Mouse (Mus musculus): ENCODE measurements around the gene Ndufaf2. TPM values are rescaled to one million over a fixed set of nuclear protein-coding genes. Genes with fewer than 3 reads are reported as not detected.

The Ndufaf2 gene
- total RNA-seq, 1 experiment: 41.1 TPM

GRCm38 (mm10) chr13:108117654-108118053, 40.8 kb downstream of the Ndufaf2 start:
- TF ChIP-seq CHD2 (IDR thresholded peaks at IDR 0.05; ENCODE audit: low read depth, low read length) (no peak), HCFC1 (IDR thresholded peaks at IDR 0.05; ENCODE audit: borderline replicate concordance, insufficient read depth, low read length) (no peak), MAFK (IDR thresholded peaks at IDR 0.05; ENCODE audit: insufficient read depth, low read depth, low read length) (no peak), ZC3H11A (IDR thresholded peaks at IDR 0.05; ENCODE audit: borderline replicate concordance, low read depth, low read length) (no peak), ZNF384 (IDR thresholded peaks at IDR 0.05; ENCODE audit: low read depth, low read length) (no peak)
- Histone ChIP-seq H3K4me3 (ENCODE audit: insufficient read depth in 1 of 2, low read depth in 1 of 2, low read length in 2 of 2, poor library complexity in 1 of 2, severe bottlenecking in 1 of 2) (no peak overlapping the region), H3K4me1 (ENCODE audit: control insufficient read depth in 2 of 2, insufficient read depth in 2 of 2, low read length in 2 of 2, poor library complexity in 1 of 2) (0 out of 4 replicates have a peak, but pooled peaks cover 0 to 4% of the 10 kb centered on the region in 2 experiments), H3K9ac (ENCODE audit: insufficient read depth, low read depth, low read length, poor library complexity, severe bottlenecking) (no peak overlapping the region), H3K36me3 (ENCODE audit: control insufficient read depth, insufficient read depth, low read length, poor library complexity, severe bottlenecking) (0 out of 2 replicates have a peak, but pooled peaks cover 3% of the 10 kb centered on the region), H3K9me3 (ENCODE audit: control insufficient read depth, insufficient read depth, low read depth, low read length) (no peaks in the 10 kb centered on the region), H3K27ac (ENCODE audit: insufficient read depth, low read depth, low read length, poor library complexity, severe bottlenecking) (no peak overlapping the region)
- in situ Hi-C loops (cut with MboI; ENCODE audit: low sequenced_read_pairs in 2 of 2, unreplicated experiment in 2 of 2): no loop called here
- DNase-seq (ENCODE audit: low read depth, low spot score): no peak

GRCm38 (mm10) chr13:108114257-108114656, 44.2 kb downstream of the Ndufaf2 start:
- Histone ChIP-seq H3K4me1 (ENCODE audit: control insufficient read depth in 2 of 2, insufficient read depth in 2 of 2, low read length in 2 of 2, poor library complexity in 1 of 2) (0 out of 4 replicates have a peak, but pooled peaks cover 0 to 2% of the 10 kb centered on the region in 2 experiments), H3K27ac (ENCODE audit: insufficient read depth, low read depth, low read length, poor library complexity, severe bottlenecking) (no peak overlapping the region), H3K9me3 (ENCODE audit: control insufficient read depth, insufficient read depth, low read depth, low read length) (no peaks in the 10 kb centered on the region), H3K4me3 (ENCODE audit: insufficient read depth in 1 of 2, low read depth in 1 of 2, low read length in 2 of 2, poor library complexity in 1 of 2, severe bottlenecking in 1 of 2) (no peak overlapping the region), H3K36me3 (ENCODE audit: control insufficient read depth, insufficient read depth, low read length, poor library complexity, severe bottlenecking) (0 out of 2 replicates have a peak, but pooled peaks cover 3% of the 10 kb centered on the region), H3K9ac (ENCODE audit: insufficient read depth, low read depth, low read length, poor library complexity, severe bottlenecking) (no peak overlapping the region)
- in situ Hi-C loops (cut with MboI; ENCODE audit: low sequenced_read_pairs in 2 of 2, unreplicated experiment in 2 of 2): no loop called here
- no peak for DNase-seq (ENCODE audit: low read depth, low spot score)
- TF ChIP-seq MAFK (IDR thresholded peaks at IDR 0.05; ENCODE audit: insufficient read depth, low read depth, low read length): no peak
- no peak for TF ChIP-seq ZC3H11A (IDR thresholded peaks at IDR 0.05; ENCODE audit: borderline replicate concordance, low read depth, low read length)
- TF ChIP-seq HCFC1 (IDR thresholded peaks at IDR 0.05; ENCODE audit: borderline replicate concordance, insufficient read depth, low read length): no peak
- TF ChIP-seq CHD2 (IDR thresholded peaks at IDR 0.05; ENCODE audit: low read depth, low read length): no peak
- no peak for TF ChIP-seq ZNF384 (IDR thresholded peaks at IDR 0.05; ENCODE audit: low read depth, low read length)

DNA sequence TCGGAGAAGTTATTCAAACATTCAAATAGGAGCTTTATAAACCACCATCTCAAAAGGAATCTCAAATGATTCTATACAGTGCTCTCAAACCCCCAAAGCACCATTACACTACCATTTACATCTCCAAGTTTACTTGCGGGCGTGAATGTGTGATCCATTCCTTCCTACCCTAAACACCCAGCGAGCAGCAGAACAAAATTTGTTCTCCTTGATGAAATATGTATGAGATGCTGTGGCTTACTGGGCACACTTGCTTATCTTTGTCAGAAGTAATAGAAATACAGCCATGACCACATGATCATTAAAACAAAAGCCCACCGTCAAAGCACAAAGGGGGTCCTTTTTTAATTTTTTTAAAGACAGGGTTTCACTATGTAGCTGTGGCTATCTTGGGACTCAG, 44.9 kb downstream of the Ndufaf2 start:
- TF ChIP-seq ZC3H11A (IDR thresholded peaks at IDR 0.05; ENCODE audit: borderline replicate concordance, low read depth, low read length) (no peak), MAFK (IDR thresholded peaks at IDR 0.05; ENCODE audit: insufficient read depth, low read depth, low read length) (no peak), CHD2 (IDR thresholded peaks at IDR 0.05; ENCODE audit: low read depth, low read length) (no peak), ZNF384 (IDR thresholded peaks at IDR 0.05; ENCODE audit: low read depth, low read length) (no peak), HCFC1 (IDR thresholded peaks at IDR 0.05; ENCODE audit: borderline replicate concordance, insufficient read depth, low read length) (no peak)
- in situ Hi-C loops (cut with MboI; ENCODE audit: low sequenced_read_pairs in 2 of 2, unreplicated experiment in 2 of 2): no loop called here
- no peak for DNase-seq (ENCODE audit: low read depth, low spot score)

DNA sequence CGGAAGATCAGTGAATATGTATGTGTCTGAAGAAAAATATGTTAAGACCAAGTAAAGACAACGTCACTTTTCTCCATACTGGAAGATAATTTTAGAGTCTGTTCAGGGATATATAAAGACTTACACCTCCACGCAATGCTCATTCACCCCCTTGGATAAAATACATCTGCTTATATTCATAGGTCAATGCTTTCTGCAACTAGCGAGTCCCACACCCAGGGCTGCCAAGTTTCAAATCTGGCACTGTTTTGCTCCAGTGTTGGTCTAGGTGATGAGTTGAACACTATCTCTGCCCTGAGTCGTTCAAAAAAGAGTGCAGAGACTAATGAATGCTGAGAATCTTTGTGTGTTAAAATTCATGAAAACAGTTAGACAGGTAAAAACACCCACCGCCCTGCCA, 47.5 kb downstream of the Ndufaf2 start:
- Histone ChIP-seq H3K4me1 (ENCODE audit: control insufficient read depth in 2 of 2, insufficient read depth in 2 of 2, low read length in 2 of 2, poor library complexity in 1 of 2) (no peaks in the 10 kb centered on the region), H3K36me3 (ENCODE audit: control insufficient read depth, insufficient read depth, low read length, poor library complexity, severe bottlenecking) (no peaks in the 10 kb centered on the region), H3K9ac (ENCODE audit: insufficient read depth, low read depth, low read length, poor library complexity, severe bottlenecking) (no peak overlapping the region), H3K9me3 (ENCODE audit: control insufficient read depth, insufficient read depth, low read depth, low read length) (no peaks in the 10 kb centered on the region), H3K27ac (ENCODE audit: insufficient read depth, low read depth, low read length, poor library complexity, severe bottlenecking) (no peak overlapping the region), H3K4me3 (ENCODE audit: insufficient read depth in 1 of 2, low read depth in 1 of 2, low read length in 2 of 2, poor library complexity in 1 of 2, severe bottlenecking in 1 of 2) (no peak overlapping the region)
- in situ Hi-C loops (cut with MboI; ENCODE audit: low sequenced_read_pairs in 2 of 2, unreplicated experiment in 2 of 2): no loop called here
- no peak for DNase-seq (ENCODE audit: low read depth, low spot score)
- TF ChIP-seq ZNF384 (IDR thresholded peaks at IDR 0.05; ENCODE audit: low read depth, low read length) (no peak), HCFC1 (IDR thresholded peaks at IDR 0.05; ENCODE audit: borderline replicate concordance, insufficient read depth, low read length) (no peak), CHD2 (IDR thresholded peaks at IDR 0.05; ENCODE audit: low read depth, low read length) (no peak), MAFK (IDR thresholded peaks at IDR 0.05; ENCODE audit: insufficient read depth, low read depth, low read length) (no peak), ZC3H11A (IDR thresholded peaks at IDR 0.05; ENCODE audit: borderline replicate concordance, low read depth, low read length) (no peak)

More for the DNA sequence above, 44.9 kb downstream of the Ndufaf2 start:
- Histone ChIP-seq H3K9ac (ENCODE audit: insufficient read depth, low read depth, low read length, poor library complexity, severe bottlenecking) (no peak overlapping the region), H3K36me3 (ENCODE audit: control insufficient read depth, insufficient read depth, low read length, poor library complexity, severe bottlenecking) (no peaks in the 10 kb centered on the region), H3K4me3 (ENCODE audit: insufficient read depth in 1 of 2, low read depth in 1 of 2, low read length in 2 of 2, poor library complexity in 1 of 2, severe bottlenecking in 1 of 2) (no peak overlapping the region), H3K4me1 (ENCODE audit: control insufficient read depth in 2 of 2, insufficient read depth in 2 of 2, low read length in 2 of 2, poor library complexity in 1 of 2) (0 out of 4 replicates have a peak, but pooled peaks cover 0 to 2% of the 10 kb centered on the region in 2 experiments), H3K9me3 (ENCODE audit: control insufficient read depth, insufficient read depth, low read depth, low read length) (no peaks in the 10 kb centered on the region), H3K27ac (ENCODE audit: insufficient read depth, low read depth, low read length, poor library complexity, severe bottlenecking) (no peak overlapping the region)
